Comparison of ENCODE assay signal across 14 mouse cellular contexts in the genomic region with DNA sequence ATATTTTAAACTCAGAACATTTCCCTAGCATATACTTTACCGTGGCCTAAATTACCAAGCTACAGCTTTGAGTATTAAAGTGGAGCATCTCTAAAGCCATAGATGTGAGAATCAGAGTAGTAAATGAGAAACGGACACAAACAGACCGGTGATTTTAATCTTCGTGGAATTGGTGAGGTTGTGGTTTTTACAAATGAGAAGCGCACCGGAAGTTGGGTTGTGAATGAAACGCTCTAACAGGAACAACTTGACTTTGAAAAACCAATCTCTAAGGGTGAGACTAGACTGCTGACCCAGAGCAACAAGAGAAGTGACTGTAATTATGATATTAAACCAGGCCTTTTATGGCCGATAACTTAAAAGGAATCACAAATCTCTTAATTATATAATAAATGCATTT.
"Had no signal": no experiment of that assay in that cellular context is flagged by ENCODE, and none has a peak within 500 bp of the region (broad histone marks: within the 10 kb centered on the region; RNA-seq: fewer than 3 reads in every experiment).

No protein-coding gene starts in this region.

- ATAC-seq: intestine, embryonic 15.5 days had no signal

- H3K9ac ChIP-seq: intestine, embryonic 15.5 days; limb, embryonic 15.5 days; liver, embryonic 14.5 days; lung, embryonic 15.5 days; neural tube, embryonic 12.5 days had no signal

- H3K27ac ChIP-seq: intestine, embryonic 15.5 days; layer of hippocampus, adult 2 months; limb, embryonic 15.5 days; liver, embryonic 14.5 days; lung, embryonic 15.5 days; neural tube, embryonic 12.5 days had no signal

- DNase-seq: kidney, adult 18-20 months; kidney, postnatal 10 days; kidney, postnatal 4 days; midbrain, embryonic 14.5 days; retina, postnatal 1 day; thymus, postnatal 36 days had no signal

- H3K36me3 ChIP-seq: intestine, embryonic 15.5 days; limb, embryonic 15.5 days; lung, embryonic 15.5 days; neural tube, embryonic 12.5 days had no signal

- H3K4me2 ChIP-seq: intestine, embryonic 15.5 days; limb, embryonic 15.5 days; lung, embryonic 15.5 days; neural tube, embryonic 12.5 days had no signal

- H3K4me3 ChIP-seq: intestine, embryonic 15.5 days; layer of hippocampus, adult 2 months; limb, embryonic 15.5 days; lung, embryonic 15.5 days; megakaryocyte, embryonic 14.5 days; myocyte; neural tube, embryonic 12.5 days had no signal

- H3K27me3 ChIP-seq: intestine, embryonic 15.5 days; limb, embryonic 15.5 days; lung, embryonic 15.5 days; megakaryocyte, embryonic 14.5 days; neural tube, embryonic 12.5 days had no signal

- H3K4me1 ChIP-seq: intestine, embryonic 15.5 days; limb, embryonic 15.5 days; lung, embryonic 15.5 days; megakaryocyte, embryonic 14.5 days; neural tube, embryonic 12.5 days had no signal

- H3K9me3 ChIP-seq: intestine, embryonic 15.5 days; limb, embryonic 15.5 days; lung, embryonic 15.5 days; megakaryocyte, embryonic 14.5 days; neural tube, embryonic 12.5 days had no signal
